Mouse (Mus musculus): ENCODE data around the gene Zfhx2. TPM values are rescaled to one million over a fixed set of nuclear protein-coding genes. Genes with fewer than 3 reads are reported as not detected.

The Zfhx2 gene
- polyA plus RNA-seq, 1 experiment from 2014 or later = 28.4 TPM

- peaks cover 34% of the 10 kb centered on the region for H3K4me1 ChIP-seq (ENCODE audit: control insufficient read depth, insufficient read depth, low read length)
- peak; percentile 76 for DNase-seq
These were observed 14.4 kb downstream of the Zfhx2 start for GRCm38 (mm10) chr14:55077481-55078365.

GRCm38 (mm10) chr14:55076956-55077355 is 15.2 kb downstream of the Zfhx2 start:
- Histone ChIP-seq H3K9me3 (ENCODE audit: control insufficient read depth, low read length) (no peaks in the 10 kb centered on the region), H3K4me3 (replicated peaks; ENCODE audit: low read depth, low read length) (no peak overlapping the region), H3K4me1 (ENCODE audit: control insufficient read depth, insufficient read depth, low read length) (peaks cover 34% of the 10 kb centered on the region), H3K4me2 (ENCODE audit: low read length) (no peak overlapping the region), H3K36me3 (ENCODE audit: control insufficient read depth, insufficient read depth, low read length) (peaks cover 34% of the 10 kb centered on the region), H3K27me3 (ENCODE audit: control insufficient read depth, insufficient read depth, low read length) (no peaks in the 10 kb centered on the region), H3K27ac (replicated peaks; ENCODE audit: low read depth, low read length) (peak overlapping the region; percentile 91), H3K9ac (replicated peaks; ENCODE audit: low read length) (no peak overlapping the region)
- DNase-seq (no peak), ATAC-seq (ENCODE audit: low FRiP score, low TSS enrichment) (no peak)
- WGBS = 70% methylated on average over 3 of the region's 3 CpGs

More at GRCm38 (mm10) chr14:55077481-55078365, 14.4 kb downstream of the Zfhx2 start:
- Histone ChIP-seq H3K4me3 (replicated peaks; ENCODE audit: low read depth, low read length) (no peak overlapping the region), H3K9me3 (ENCODE audit: control insufficient read depth, low read length) (no peaks in the 10 kb centered on the region), H3K27ac (replicated peaks; ENCODE audit: low read depth, low read length) (peak overlapping the region; percentile 91), H3K36me3 (ENCODE audit: control insufficient read depth, insufficient read depth, low read length) (peaks cover 27% of the 10 kb centered on the region), H3K4me2 (ENCODE audit: low read length) (peak overlapping the region; percentile 46), H3K27me3 (ENCODE audit: control insufficient read depth, insufficient read depth, low read length) (no peaks in the 10 kb centered on the region), H3K9ac (replicated peaks; ENCODE audit: low read length) (peak overlapping the region; percentile 40)
- peak; percentile 15; the same call in 1 of the 2 replicates for ATAC-seq (ENCODE audit: low FRiP score, low TSS enrichment)
- WGBS = 6% methylated on average over 15 of the region's 15 CpGs

- H3K4me1 ChIP-seq (ENCODE audit: control insufficient read depth, insufficient read depth, low read length) = peaks cover 31% of the 10 kb centered on the region
- H3K4me2 ChIP-seq (ENCODE audit: low read length) = no peak overlapping the region
- WGBS = 59% methylated on average over 6 of the region's 6 CpGs
- no peaks in the 10 kb centered on the region for H3K9me3 ChIP-seq (ENCODE audit: control insufficient read depth, low read length)
- no peaks in the 10 kb centered on the region for H3K27me3 ChIP-seq (ENCODE audit: control insufficient read depth, insufficient read depth, low read length)
- no peak for ATAC-seq (ENCODE audit: low FRiP score, low TSS enrichment)
- H3K9ac ChIP-seq (replicated peaks; ENCODE audit: low read length) = no peak overlapping the region
- DNase-seq = no peak
- H3K36me3 ChIP-seq (ENCODE audit: control insufficient read depth, insufficient read depth, low read length) = peaks cover 38% of the 10 kb centered on the region
- no peak overlapping the region for H3K4me3 ChIP-seq (replicated peaks; ENCODE audit: low read depth, low read length)
- H3K27ac ChIP-seq (replicated peaks; ENCODE audit: low read depth, low read length) = peak overlapping the region; percentile 26
These were observed 15.9 kb downstream of the Zfhx2 start for GRCm38 (mm10) chr14:55076224-55076623.

- ATAC-seq (ENCODE audit: low FRiP score, low TSS enrichment) = no peak
- H3K27ac ChIP-seq (replicated peaks; ENCODE audit: low read depth, low read length) = no peak overlapping the region
- no peak overlapping the region for H3K4me2 ChIP-seq (ENCODE audit: low read length)
- H3K9ac ChIP-seq (replicated peaks; ENCODE audit: low read length) = no peak overlapping the region
- H3K9me3 ChIP-seq (ENCODE audit: control insufficient read depth, low read length) = no peaks in the 10 kb centered on the region
- no peak for DNase-seq
- no peaks in the 10 kb centered on the region for H3K27me3 ChIP-seq (ENCODE audit: control insufficient read depth, insufficient read depth, low read length)
- H3K4me1 ChIP-seq (ENCODE audit: control insufficient read depth, insufficient read depth, low read length) = peaks cover 26% of the 10 kb centered on the region
- 92% methylated on average over 12 of the region's 12 CpGs for WGBS
- peaks cover 55% of the 10 kb centered on the region for H3K36me3 ChIP-seq (ENCODE audit: control insufficient read depth, insufficient read depth, low read length)
- no peak overlapping the region for H3K4me3 ChIP-seq (replicated peaks; ENCODE audit: low read depth, low read length)
These were observed 17.7 kb downstream of the Zfhx2 start for GRCm38 (mm10) chr14:55074416-55074815.

- H3K27ac ChIP-seq (replicated peaks; ENCODE audit: low read depth, low read length) = no peak overlapping the region
- no peak overlapping the region for H3K4me2 ChIP-seq (ENCODE audit: low read length)
- DNase-seq (no peak), ATAC-seq (ENCODE audit: low FRiP score, low TSS enrichment) (no peak)
- no peak overlapping the region for H3K9ac ChIP-seq (replicated peaks; ENCODE audit: low read length)
- H3K36me3 ChIP-seq (ENCODE audit: control insufficient read depth, insufficient read depth, low read length) = peaks cover 80% of the 10 kb centered on the region
- no peaks in the 10 kb centered on the region for H3K27me3 ChIP-seq (ENCODE audit: control insufficient read depth, insufficient read depth, low read length)
- no peak overlapping the region for H3K4me3 ChIP-seq (replicated peaks; ENCODE audit: low read depth, low read length)
- 31% methylated on average over 19 of the region's 19 CpGs for WGBS
- H3K4me1 ChIP-seq (ENCODE audit: control insufficient read depth, insufficient read depth, low read length) = peaks cover 3% of the 10 kb centered on the region; the same call in 1 of the 2 replicates
- no peaks in the 10 kb centered on the region for H3K9me3 ChIP-seq (ENCODE audit: control insufficient read depth, low read length)
These were observed 20.4 kb downstream of the Zfhx2 start for GRCm38 (mm10) chr14:55071756-55072155.

- WGBS = 88% methylated on average over 8 of the region's 8 CpGs
- no peak overlapping the region for H3K27ac ChIP-seq (replicated peaks; ENCODE audit: low read depth, low read length)
- H3K27me3 ChIP-seq (ENCODE audit: control insufficient read depth, insufficient read depth, low read length) = no peaks in the 10 kb centered on the region
- ATAC-seq (ENCODE audit: low FRiP score, low TSS enrichment) = no peak
- 0 out of 2 replicates have a peak, but pooled peaks cover 7% of the 10 kb centered on the region for H3K4me1 ChIP-seq (ENCODE audit: control insufficient read depth, insufficient read depth, low read length)
- no peak overlapping the region for H3K9ac ChIP-seq (replicated peaks; ENCODE audit: low read length)
- no peak overlapping the region for H3K4me3 ChIP-seq (replicated peaks; ENCODE audit: low read depth, low read length)
- H3K36me3 ChIP-seq (ENCODE audit: control insufficient read depth, insufficient read depth, low read length) = peaks cover 89% of the 10 kb centered on the region
- no peak for DNase-seq
- no peaks in the 10 kb centered on the region for H3K9me3 ChIP-seq (ENCODE audit: control insufficient read depth, low read length)
- no peak overlapping the region for H3K4me2 ChIP-seq (ENCODE audit: low read length)
These were observed 26.1 kb downstream of the Zfhx2 start for GRCm38 (mm10) chr14:55066042-55066441.

GRCm38 (mm10) chr14:55065391-55065790 is 26.7 kb downstream of the Zfhx2 start:
- Histone ChIP-seq H3K4me3 (replicated peaks; ENCODE audit: low read depth, low read length) (no peak overlapping the region), H3K27me3 (ENCODE audit: control insufficient read depth, insufficient read depth, low read length) (no peaks in the 10 kb centered on the region), H3K9me3 (ENCODE audit: control insufficient read depth, low read length) (no peaks in the 10 kb centered on the region), H3K27ac (replicated peaks; ENCODE audit: low read depth, low read length) (no peak overlapping the region), H3K9ac (replicated peaks; ENCODE audit: low read length) (no peak overlapping the region), H3K36me3 (ENCODE audit: control insufficient read depth, insufficient read depth, low read length) (peaks cover 83% of the 10 kb centered on the region), H3K4me2 (ENCODE audit: low read length) (no peak overlapping the region), H3K4me1 (ENCODE audit: control insufficient read depth, insufficient read depth, low read length) (0 out of 2 replicates have a peak, but pooled peaks cover 10% of the 10 kb centered on the region)
- 92% methylated on average over 13 of the region's 13 CpGs for WGBS
- ATAC-seq (ENCODE audit: low FRiP score, low TSS enrichment) (no peak), DNase-seq (no peak)

- 81% methylated on average over 35 of the region's 35 CpGs for WGBS
- DNase-seq (no peak), ATAC-seq (ENCODE audit: low FRiP score, low TSS enrichment) (no peak)
- no peak overlapping the region for H3K4me3 ChIP-seq (replicated peaks; ENCODE audit: low read depth, low read length)
- no peak overlapping the region for H3K9ac ChIP-seq (replicated peaks; ENCODE audit: low read length)
- H3K36me3 ChIP-seq (ENCODE audit: control insufficient read depth, insufficient read depth, low read length) = peaks cover 77% of the 10 kb centered on the region
- no peaks in the 10 kb centered on the region for H3K9me3 ChIP-seq (ENCODE audit: control insufficient read depth, low read length)
- H3K4me2 ChIP-seq (ENCODE audit: low read length) = no peak overlapping the region
- no peak overlapping the region for H3K27ac ChIP-seq (replicated peaks; ENCODE audit: low read depth, low read length)
- no peaks in the 10 kb centered on the region for H3K27me3 ChIP-seq (ENCODE audit: control insufficient read depth, insufficient read depth, low read length)
- H3K4me1 ChIP-seq (ENCODE audit: control insufficient read depth, insufficient read depth, low read length) = peaks cover 13% of the 10 kb centered on the region; the same call in 1 of the 2 replicates
These were observed 27.4 kb downstream of the Zfhx2 start for GRCm38 (mm10) chr14:55064481-55065370.
